Mouse (Mus musculus): Measurements from ENCODE around the gene Mmp10. TPM values are rescaled to one million over a fixed set of nuclear protein-coding genes. Genes with fewer than 3 reads are reported as not detected.

Mmp10 gene
- polyA plus RNA-seq, 1 experiment, result not detected

- Histone ChIP-seq H3K27ac (ENCODE audit: insufficient read depth, low read length) (no peak overlapping the region), H3K4me3 (ENCODE audit: insufficient read depth, low read length) (no peak overlapping the region), H3K4me1 (ENCODE audit: control insufficient read depth, insufficient read depth, low read length) (no peaks in the 10 kb centered on the region)
- no peak for TF ChIP-seq CTCF (IDR thresholded peaks at IDR 0.05; ENCODE audit: extremely low read depth, insufficient read depth, low read length)
- TF ChIP-seq POLR2A (IDR thresholded peaks at IDR 0.05; ENCODE audit: extremely low read depth, insufficient read depth, low read length), result no peak
Measured at GRCm38 (mm10) chr9:7542763-7543162, 40.6 kb downstream of the Mmp10 start.

- Histone ChIP-seq H3K27ac (ENCODE audit: insufficient read depth, low read length) (no peak overlapping the region), H3K4me1 (ENCODE audit: control insufficient read depth, insufficient read depth, low read length) (no peaks in the 10 kb centered on the region), H3K4me3 (ENCODE audit: insufficient read depth, low read length) (no peak overlapping the region)
- TF ChIP-seq CTCF (IDR thresholded peaks at IDR 0.05; ENCODE audit: extremely low read depth, insufficient read depth, low read length), result no peak
- no peak for TF ChIP-seq POLR2A (IDR thresholded peaks at IDR 0.05; ENCODE audit: extremely low read depth, insufficient read depth, low read length)
Measured at GRCm38 (mm10) chr9:7544923-7545457, 42.8 kb downstream of the Mmp10 start.

GRCm38 (mm10) chr9:7545471-7545870 is 43.3 kb downstream of the Mmp10 start:
- TF ChIP-seq CTCF (IDR thresholded peaks at IDR 0.05; ENCODE audit: extremely low read depth, insufficient read depth, low read length), result no peak
- no peak for TF ChIP-seq POLR2A (IDR thresholded peaks at IDR 0.05; ENCODE audit: extremely low read depth, insufficient read depth, low read length)
- no peaks in the 10 kb centered on the region for H3K4me1 ChIP-seq (ENCODE audit: control insufficient read depth, insufficient read depth, low read length)
- no peak overlapping the region for H3K4me3 ChIP-seq (ENCODE audit: insufficient read depth, low read length)
- H3K27ac ChIP-seq (ENCODE audit: insufficient read depth, low read length), result no peak overlapping the region

- Histone ChIP-seq H3K27ac (ENCODE audit: insufficient read depth, low read length) (no peak overlapping the region), H3K4me1 (ENCODE audit: control insufficient read depth, insufficient read depth, low read length) (no peaks in the 10 kb centered on the region), H3K4me3 (ENCODE audit: insufficient read depth, low read length) (no peak overlapping the region)
- TF ChIP-seq CTCF (IDR thresholded peaks at IDR 0.05; ENCODE audit: extremely low read depth, insufficient read depth, low read length), result no peak
- no peak for TF ChIP-seq POLR2A (IDR thresholded peaks at IDR 0.05; ENCODE audit: extremely low read depth, insufficient read depth, low read length)
Measured at GRCm38 (mm10) chr9:7545920-7546319, 43.8 kb downstream of the Mmp10 start.

- H3K27ac ChIP-seq (ENCODE audit: insufficient read depth, low read length), result no peak overlapping the region
- no peak overlapping the region for H3K4me3 ChIP-seq (ENCODE audit: insufficient read depth, low read length)
- TF ChIP-seq POLR2A (IDR thresholded peaks at IDR 0.05; ENCODE audit: extremely low read depth, insufficient read depth, low read length), result no peak
- TF ChIP-seq CTCF (IDR thresholded peaks at IDR 0.05; ENCODE audit: extremely low read depth, insufficient read depth, low read length), result no peak
- no peaks in the 10 kb centered on the region for H3K4me1 ChIP-seq (ENCODE audit: control insufficient read depth, insufficient read depth, low read length)
Measured at GRCm38 (mm10) chr9:7551943-7552342, 49.8 kb downstream of the Mmp10 start.

GRCm38 (mm10) chr9:7553536-7553935 is 51.4 kb downstream of the Mmp10 start:
- Histone ChIP-seq H3K4me3 (ENCODE audit: insufficient read depth, low read length) (no peak overlapping the region), H3K27ac (ENCODE audit: insufficient read depth, low read length) (no peak overlapping the region), H3K4me1 (ENCODE audit: control insufficient read depth, insufficient read depth, low read length) (no peaks in the 10 kb centered on the region)
- no peak for TF ChIP-seq POLR2A (IDR thresholded peaks at IDR 0.05; ENCODE audit: extremely low read depth, insufficient read depth, low read length)
- TF ChIP-seq CTCF (IDR thresholded peaks at IDR 0.05; ENCODE audit: extremely low read depth, insufficient read depth, low read length), result no peak

GRCm38 (mm10) chr9:7554382-7554781 is 52.2 kb downstream of the Mmp10 start:
- TF ChIP-seq POLR2A (IDR thresholded peaks at IDR 0.05; ENCODE audit: extremely low read depth, insufficient read depth, low read length) (no peak), CTCF (IDR thresholded peaks at IDR 0.05; ENCODE audit: extremely low read depth, insufficient read depth, low read length) (peak; percentile 22; the same call in 1 of the 2 replicates)
- no peak overlapping the region for H3K27ac ChIP-seq (ENCODE audit: insufficient read depth, low read length)
- H3K4me1 ChIP-seq (ENCODE audit: control insufficient read depth, insufficient read depth, low read length), result no peaks in the 10 kb centered on the region
- no peak overlapping the region for H3K4me3 ChIP-seq (ENCODE audit: insufficient read depth, low read length)

GRCm38 (mm10) chr9:7558221-7559017 is 56.3 kb downstream of the Mmp10 start, which contains the start of gene Mmp8:
TSS of gene Mmp8 (plus strand) at chr9:7558456.
- no peaks in the 10 kb centered on the region for H3K4me1 ChIP-seq (ENCODE audit: control insufficient read depth, insufficient read depth, low read length)
- H3K4me3 ChIP-seq (ENCODE audit: insufficient read depth, low read length), result no peak within 1 kb of the TSS
- TF ChIP-seq CTCF (IDR thresholded peaks at IDR 0.05; ENCODE audit: extremely low read depth, insufficient read depth, low read length) (no peak), POLR2A (IDR thresholded peaks at IDR 0.05; ENCODE audit: extremely low read depth, insufficient read depth, low read length) (no peak)
- no peak within 1 kb of the TSS for H3K27ac ChIP-seq (ENCODE audit: insufficient read depth, low read length)

Other genes with a start within 250 kb of the Mmp10 start
- gene Mmp13, start 229.8 kb upstream of the Mmp10 start, polyA plus RNA-seq (2012; rRNA removed), result 0.04 TPM in 2 replicates
- not detected in 2 replicates for gene Mmp12, start 158.0 kb upstream of the Mmp10 start, polyA plus RNA-seq (2012; rRNA removed)
- gene Mmp1b, start 114.3 kb upstream of the Mmp10 start, polyA plus RNA-seq (2012; rRNA removed), result not detected in 2 replicates
- gene Mmp3, start 56.5 kb upstream of the Mmp10 start, polyA plus RNA-seq (2012; rRNA removed), result not detected in 2 replicates
- gene Mmp8, start 56.1 kb downstream of the Mmp10 start, polyA plus RNA-seq (2012; rRNA removed), result not detected in 2 replicates
- not detected in 2 replicates for gene Mmp27, start 69.0 kb downstream of the Mmp10 start, polyA plus RNA-seq (2012; rRNA removed)
- gene Mmp20, start 125.9 kb downstream of the Mmp10 start, polyA plus RNA-seq (2012; rRNA removed), result not detected in 2 replicates
- gene Mmp7, start 189.7 kb downstream of the Mmp10 start, polyA plus RNA-seq (2012; rRNA removed), result not detected in 2 replicates

All from cortical plate, adult 2 months (tissue).